Mouse (Mus musculus): Measurements from ENCODE around the gene Tinagl1.
A peak's percentile ranks its signal among the peaks of the same experiment; 100 is the strongest.

Gene Tinagl1

DNA sequence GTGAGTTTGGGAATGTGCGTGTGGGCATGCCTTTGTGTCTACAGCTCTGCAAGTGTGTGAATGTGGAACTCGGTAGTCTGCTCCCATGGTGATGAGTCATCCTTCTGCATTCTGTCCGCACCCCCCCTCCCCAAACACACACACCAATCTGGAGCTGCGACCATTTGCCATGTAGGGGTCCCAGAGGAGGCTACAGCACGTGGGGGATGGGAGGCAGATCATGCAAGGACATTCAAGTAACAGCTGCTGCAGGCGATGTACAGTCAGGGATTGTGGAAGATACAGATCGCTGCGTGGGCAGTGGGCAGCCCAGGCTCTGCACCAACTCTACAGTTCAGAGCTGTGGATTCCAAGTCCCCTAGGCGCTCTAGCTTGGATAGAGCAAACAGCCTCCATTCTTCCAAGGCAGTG lies 33.9 kb downstream of the Tinagl1 start:
- DNase-seq (ENCODE audit: low spot score), result peak; percentile 46

- no peak for DNase-seq (ENCODE audit: low spot score)
Measured at GRCm38 (mm10) chr4:130139214-130139492, 35.8 kb downstream of the Tinagl1 start, which contains the start of gene Hcrtr1. Gene Hcrtr1 (minus strand): TSS chr4:130139359.

DNA sequence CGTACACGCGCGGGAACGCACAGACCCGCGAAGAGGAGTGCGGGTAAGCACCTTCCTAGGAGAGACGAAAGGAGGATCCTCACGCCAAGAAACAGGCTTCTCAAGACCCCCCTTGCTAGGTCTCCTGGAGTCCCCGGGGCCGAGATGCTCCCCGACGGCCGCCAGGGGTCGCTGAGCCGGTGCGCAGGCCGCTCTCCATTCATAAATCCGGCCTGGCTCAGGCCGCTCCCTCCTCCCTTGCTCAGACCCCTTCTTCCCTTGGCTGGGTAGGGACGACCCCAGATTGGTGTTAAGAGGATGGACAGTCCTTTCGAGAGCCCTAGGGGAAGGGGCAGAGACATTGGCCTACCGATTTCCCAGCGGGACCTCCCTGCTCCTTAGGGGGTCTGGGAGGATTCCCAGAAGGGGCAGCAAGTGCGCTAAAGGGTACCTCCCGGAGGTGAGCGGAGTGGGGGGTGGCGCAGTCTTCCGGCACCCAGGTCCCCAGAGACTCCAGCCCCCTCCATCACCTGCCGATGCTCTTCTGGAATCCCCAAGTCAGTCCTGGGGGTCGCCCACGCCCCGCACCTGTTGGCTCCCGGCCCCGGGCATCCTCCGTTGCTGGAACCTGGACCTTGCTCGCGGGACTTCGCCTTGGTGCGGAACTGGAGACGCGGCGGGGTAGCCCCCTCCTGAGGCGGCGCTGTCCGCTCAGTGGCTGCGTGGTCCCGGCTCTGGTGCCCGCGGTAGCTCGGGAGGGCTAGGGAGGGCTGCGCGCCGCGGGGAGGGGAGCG lies 36.3 kb downstream of the Tinagl1 start:
- DNase-seq (ENCODE audit: low spot score), result peak; percentile 66

- no peak for DNase-seq (ENCODE audit: low spot score)
Measured at GRCm38 (mm10) chr4:130133399-130133798, 41.5 kb downstream of the Tinagl1 start.

- DNase-seq (ENCODE audit: low spot score), result no peak
Measured at GRCm38 (mm10) chr4:130131448-130132105, 43.3 kb downstream of the Tinagl1 start.

- DNase-seq (ENCODE audit: low spot score), result no peak
Measured at GRCm38 (mm10) chr4:130130641-130131350, 44.1 kb downstream of the Tinagl1 start.

DNA sequence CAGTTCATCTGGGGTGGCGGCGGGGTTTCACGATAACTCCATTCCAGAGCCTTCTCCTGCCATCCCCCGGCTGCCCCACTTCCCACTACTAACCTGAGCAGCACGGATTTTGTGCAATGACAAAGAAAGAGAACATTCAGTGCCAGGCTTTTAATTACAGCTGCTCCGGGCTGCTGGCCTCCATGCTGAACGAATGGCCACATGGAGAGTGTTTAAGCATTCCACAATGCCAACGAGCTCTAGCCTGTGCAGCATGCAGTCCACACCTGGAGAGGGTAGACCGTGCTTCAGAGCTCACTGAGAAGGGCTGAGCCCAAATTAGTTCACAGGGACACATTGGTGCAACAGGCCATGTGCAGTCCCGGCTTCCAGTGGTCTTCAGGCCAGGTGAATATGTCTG lies 44.8 kb downstream of the Tinagl1 start:
- no peak for DNase-seq (ENCODE audit: low spot score)

GRCm38 (mm10) chr4:130128907-130129306 lies 46.0 kb downstream of the Tinagl1 start:
- no peak for DNase-seq (ENCODE audit: low spot score)

DNA sequence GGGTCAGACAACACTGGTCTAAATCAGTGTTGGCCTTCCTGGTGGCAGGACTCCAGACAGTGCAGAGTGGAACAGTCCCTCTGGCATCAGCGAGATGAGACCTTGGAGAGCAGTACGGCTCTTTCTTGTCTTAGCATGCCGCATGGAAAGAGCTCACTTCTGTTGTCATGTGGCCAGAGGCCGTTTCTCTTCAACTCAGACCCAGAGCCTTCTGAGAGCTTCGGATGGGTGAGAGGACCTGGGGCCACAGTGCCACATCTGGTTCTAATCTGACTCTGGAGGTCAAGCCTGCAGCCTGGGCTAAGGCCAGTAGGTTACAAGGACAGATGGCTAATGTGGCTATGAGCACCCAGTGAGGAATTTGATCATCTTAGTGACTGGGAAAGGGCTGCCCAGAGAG lies 49.0 kb downstream of the Tinagl1 start:
- no peak for DNase-seq (ENCODE audit: low spot score)

- no peak for DNase-seq (ENCODE audit: low spot score)
Measured at GRCm38 (mm10) chr4:130125164-130125563, 49.8 kb downstream of the Tinagl1 start.

DNA sequence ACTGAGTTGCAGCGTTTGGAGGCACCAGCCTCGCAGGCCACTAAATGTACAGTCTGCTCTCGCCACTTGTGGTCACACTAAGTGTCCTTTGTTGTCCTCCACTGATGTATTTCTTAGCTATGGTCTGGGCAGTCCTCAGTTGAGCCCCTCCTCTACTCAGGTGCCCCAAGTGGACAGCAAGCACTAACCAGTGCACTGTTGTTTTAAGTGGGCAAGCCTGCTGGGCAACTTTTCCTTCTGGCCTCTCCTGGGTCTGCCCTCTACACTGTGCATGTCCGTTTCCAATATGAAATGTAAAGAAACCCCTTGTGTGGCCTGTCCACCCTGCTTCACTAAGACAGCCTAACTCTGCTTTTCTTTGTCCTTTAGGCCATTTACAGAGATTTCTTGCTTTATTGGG lies 50.8 kb downstream of the Tinagl1 start:
- DNase-seq (ENCODE audit: low spot score), result no peak

DNA sequence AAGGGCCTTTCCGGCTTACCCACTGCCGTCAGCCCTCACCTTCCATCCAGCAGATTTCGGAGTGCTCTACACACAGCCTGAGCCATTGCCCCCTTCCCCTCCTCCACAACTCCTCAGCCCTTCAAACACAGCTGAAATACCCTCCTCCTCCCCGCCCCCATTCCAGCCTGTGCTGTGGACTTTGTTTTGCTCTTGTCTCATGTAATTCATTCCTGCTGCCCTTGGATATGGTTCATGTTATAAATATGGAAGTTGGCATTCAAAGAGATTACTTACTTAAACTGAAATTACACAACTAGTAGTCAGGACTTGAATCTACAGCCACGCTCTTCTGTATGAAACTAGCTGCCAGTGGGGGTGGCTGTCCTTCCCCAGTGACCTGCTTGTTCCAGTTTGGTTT lies 51.9 kb downstream of the Tinagl1 start:
- no peak for DNase-seq (ENCODE audit: low spot score)

DNA sequence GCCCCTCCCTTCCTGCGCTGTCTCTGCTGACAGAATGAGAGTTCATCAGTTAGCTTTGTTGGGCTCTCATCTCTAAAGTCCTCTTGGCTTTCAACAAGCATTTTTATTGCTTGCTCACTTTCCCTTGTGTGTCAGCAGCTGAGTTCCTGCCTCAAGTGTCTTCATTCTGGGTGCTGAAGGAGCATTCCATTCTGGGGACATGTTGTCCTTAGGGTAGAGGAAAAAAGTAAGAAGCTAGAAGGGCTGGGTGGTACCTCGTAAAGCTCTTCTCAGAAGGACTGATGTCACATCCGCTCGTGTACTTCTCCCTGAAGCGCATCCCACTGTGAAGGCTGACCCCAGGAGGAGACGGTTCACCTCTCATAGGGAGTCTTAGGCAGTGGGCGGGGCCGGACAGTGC lies 53.4 kb downstream of the Tinagl1 start:
- no peak for DNase-seq (ENCODE audit: low spot score)

DNA sequence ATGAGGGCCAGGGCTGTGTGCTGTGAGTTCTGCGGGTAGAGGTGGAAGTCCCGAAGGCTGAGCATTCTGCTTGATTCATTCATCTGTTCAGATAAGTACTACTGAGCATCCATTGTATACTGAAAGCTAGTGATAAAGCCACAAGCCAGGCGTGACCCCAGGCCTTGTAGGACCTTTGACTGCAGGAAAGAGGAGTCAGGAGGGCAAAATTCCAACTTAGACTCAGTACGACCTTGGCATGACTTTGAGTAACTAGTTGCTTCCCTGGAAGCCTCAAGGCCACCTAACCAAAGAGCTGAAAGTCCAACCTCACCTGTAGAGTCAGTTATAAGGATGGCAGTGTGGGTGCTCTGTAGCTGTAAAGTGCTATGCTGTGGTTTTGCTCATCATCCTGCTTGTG lies 54.2 kb downstream of the Tinagl1 start:
- no peak for DNase-seq (ENCODE audit: low spot score)
